Mouse (Mus musculus) brain, embryonic 14.5 days (tissue): ENCODE measurements at regions not wholly inside any gene's neighbourhood (a gene's known extent, or its start where the extent isn't known, plus 50 kb on each side); places are given as distances from the start of the nearest gene placed in this dataset.

ENCODE experiments used
- DNase-seq: peaks from one replicate; pipeline ENCODE4 v3.0.0-alpha.2; 2011; ENCODE audit warnings: low read depth
- CTCF ChIP-seq: fragments of 200-500 bp; IDR thresholded peaks from 2 replicates; pipeline ENCODE4 v1.5.1; 2012; ENCODE audit warnings: inconsistent platforms, mild to moderate bottlenecking, moderate library complexity, borderline replicate concordance; ENCODE audit not compliant: insufficient read depth, insufficient read length; ENCODE audit errors: extremely low read depth
- POLR2A ChIP-seq: fragments of 200-500 bp; IDR thresholded peaks from 2 replicates; pipeline ENCODE4 v1.6.1; 2012; ENCODE audit warnings: mild to moderate bottlenecking, inconsistent platforms, borderline replicate concordance; ENCODE audit not compliant: poor library complexity, insufficient read depth, insufficient read length, severe bottlenecking; ENCODE audit errors: extremely low read depth

DNA sequence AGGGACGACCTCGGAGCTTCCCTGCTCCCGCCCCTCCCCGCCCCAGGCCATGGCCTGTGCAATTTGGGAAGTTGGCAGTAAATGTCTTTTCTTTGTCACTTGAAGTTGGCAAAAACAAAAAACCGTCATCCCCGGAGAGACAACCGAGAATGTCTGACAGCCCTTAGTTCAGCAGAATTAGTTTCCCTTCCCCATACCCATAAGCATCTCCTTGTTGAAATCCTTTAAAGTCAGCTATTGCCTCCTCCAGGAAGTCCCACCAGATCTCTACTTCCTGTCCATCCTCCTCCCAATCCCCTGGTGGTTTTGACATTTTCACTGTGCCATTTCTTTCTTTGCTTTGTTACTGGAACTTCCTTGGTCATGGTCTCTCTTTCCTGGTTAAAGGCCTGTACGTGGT lies 54.8 kb downstream of the Foxb1 start:
- TF ChIP-seq POLR2A (no peak), CTCF (no peak)

DNA sequence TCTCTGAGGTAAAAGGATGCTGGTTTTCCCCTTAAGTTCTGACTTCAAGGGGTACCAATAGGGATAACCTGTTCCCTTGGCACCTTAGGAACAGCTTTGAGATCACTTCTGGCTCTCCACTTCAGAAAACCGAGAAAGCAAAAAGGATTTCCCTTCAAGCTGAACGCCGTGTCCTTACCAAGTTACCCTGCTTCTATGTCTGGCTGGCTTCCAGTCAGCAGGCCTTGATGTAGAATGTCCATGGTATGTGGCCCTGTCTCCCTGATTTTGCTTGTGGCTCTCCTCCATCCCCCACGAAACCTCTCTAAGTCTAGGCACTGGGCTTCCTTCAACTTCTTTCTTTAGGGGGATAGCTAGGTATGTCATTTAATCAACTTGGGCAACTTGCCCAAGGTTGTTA lies 55.7 kb downstream of the Foxb1 start:
- TF ChIP-seq CTCF = no peak
- no peak for TF ChIP-seq POLR2A
- DNase-seq = no peak

More for the DNA sequence above, 54.8 kb downstream of the Foxb1 start:
- DNase-seq = no peak

DNA sequence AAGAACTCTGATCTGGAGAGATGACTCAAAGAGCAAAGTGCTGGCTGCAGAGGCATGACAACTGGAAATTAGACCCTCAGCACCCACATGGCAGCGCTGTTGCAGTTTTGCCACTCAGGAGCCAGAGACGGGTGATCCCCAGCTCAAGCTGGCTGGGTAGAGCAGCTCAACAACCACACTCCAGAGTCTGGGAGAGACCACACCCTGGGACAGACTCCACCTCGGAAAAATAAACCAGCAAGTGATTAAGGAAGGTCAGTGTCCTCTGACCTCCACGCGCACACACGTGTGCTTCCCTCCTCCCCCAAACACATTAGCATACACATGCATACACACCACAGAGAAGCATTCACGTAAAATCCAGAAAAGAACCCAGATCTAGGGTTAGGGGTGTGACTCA lies 57.0 kb downstream of the Foxb1 start:
- DNase-seq = no peak
- TF ChIP-seq CTCF (no peak), POLR2A (no peak)

DNA sequence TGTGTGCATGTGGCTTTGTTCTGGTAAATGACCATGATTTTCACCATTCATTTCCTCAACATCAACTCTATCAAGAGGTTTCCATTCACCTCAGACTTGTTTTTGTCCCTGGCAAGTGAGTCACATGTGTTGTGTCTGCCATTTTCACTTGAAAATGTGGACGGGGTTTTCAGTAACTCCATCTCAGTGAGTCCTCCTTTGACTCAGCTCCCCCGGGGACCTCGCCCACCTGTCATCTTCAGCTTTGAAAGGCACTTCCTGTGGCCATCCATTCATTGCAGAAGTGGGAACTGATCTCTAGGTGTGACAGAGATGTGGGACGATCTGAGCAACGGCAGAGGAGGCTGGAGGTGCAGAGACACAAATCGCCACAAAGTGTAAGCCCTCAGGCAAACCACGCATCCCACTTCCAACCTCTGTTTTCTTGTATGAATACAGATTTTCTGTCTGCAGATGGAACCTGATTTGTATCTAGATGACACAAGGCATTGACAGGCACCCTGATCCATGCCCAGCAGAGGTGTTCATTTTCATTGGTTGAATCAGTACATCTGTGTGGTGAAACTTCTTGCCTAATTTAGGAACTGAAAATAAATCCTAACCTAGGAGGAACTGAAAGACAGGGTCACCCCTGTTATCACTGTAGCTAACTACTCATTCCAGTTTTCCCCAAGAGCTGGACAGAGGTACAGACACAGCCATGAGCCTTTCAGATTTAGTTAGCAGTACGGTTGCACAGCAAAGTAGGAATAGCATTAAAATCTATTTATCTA lies 58.4 kb downstream of the Foxb1 start:
- no peak for DNase-seq
- TF ChIP-seq CTCF (no peak), POLR2A (no peak)

DNA sequence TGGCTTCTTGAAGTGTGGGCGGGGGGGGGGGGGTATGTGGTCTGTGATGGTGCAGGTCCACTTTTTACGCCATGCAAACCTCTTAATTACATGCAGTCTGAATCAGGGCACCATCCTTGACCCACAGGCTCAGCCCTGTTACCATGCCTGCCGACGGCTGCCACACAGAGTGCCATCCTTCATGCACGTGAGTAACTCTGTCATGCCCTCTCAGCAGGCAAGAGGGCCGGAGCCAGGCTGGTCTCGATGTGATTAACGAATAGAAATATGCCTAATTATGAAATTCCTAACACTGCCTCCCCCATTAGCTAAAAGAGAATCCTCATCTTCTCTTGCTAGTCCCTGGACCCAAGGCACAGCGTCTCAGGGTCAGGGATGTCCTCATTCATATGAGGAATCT lies 60.0 kb downstream of the Foxb1 start:
- TF ChIP-seq POLR2A (no peak), CTCF (no peak)
- DNase-seq = no peak

DNA sequence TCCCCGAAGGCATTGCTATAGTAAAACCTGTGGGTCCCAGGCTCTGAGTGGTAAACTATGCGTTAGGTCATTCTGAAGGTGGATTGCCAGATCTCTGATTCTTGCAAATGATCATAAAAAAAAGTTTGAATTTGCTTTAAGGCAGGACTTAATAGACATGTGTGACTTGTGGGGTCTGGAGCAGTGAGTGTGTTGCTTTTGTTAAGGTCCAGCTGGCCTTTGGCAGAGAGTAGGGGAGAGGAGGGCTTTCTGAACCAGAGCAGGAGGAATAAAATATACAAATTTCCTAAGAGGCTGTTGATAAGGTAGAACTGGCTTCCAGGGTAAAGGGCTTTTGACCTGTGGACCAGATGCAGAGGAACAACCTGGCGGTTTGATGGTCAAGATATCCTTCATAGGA lies 69.0 kb downstream of the Foxb1 start:
- TF ChIP-seq CTCF (no peak), POLR2A (no peak)
- no peak for DNase-seq

DNA sequence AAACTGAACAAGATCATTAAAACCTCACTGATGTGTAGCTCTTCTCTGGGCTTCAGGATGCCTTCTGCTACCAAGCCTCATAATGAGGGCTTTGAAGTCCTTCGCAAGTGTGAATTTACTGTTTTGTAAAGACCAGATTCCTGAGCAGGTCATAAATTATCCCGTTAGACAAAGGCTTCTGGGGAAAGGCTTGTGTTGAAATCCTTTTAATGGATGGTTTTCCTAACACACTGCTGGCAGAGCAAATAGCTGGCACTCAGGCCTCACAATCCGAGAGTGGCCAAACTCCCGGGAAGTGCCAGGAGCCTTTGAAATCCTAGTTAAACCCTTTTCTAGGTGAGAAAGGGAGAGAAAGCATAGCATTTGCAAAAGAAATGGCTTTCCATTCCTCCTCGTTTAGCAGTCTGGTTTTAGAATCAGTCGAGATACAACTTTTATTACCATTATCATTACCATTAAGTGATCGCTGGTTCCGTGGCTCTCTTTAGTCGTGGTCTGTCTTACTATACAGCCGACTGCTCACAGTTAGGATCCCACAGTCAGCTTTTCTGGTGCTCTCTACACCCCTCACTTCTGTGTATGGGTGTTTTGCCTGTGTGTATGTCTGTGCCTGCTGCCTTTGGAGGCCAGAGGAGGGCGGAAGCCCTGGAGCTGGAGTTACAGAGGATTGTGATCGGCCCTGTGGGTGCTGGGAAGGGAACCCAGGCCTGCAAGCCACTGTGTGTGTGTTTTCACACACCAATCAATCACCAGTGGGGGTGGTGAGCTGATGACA lies 73.2 kb downstream of the Foxb1 start:
- DNase-seq = peak; percentile 83
- TF ChIP-seq CTCF (no peak), POLR2A (no peak)

DNA sequence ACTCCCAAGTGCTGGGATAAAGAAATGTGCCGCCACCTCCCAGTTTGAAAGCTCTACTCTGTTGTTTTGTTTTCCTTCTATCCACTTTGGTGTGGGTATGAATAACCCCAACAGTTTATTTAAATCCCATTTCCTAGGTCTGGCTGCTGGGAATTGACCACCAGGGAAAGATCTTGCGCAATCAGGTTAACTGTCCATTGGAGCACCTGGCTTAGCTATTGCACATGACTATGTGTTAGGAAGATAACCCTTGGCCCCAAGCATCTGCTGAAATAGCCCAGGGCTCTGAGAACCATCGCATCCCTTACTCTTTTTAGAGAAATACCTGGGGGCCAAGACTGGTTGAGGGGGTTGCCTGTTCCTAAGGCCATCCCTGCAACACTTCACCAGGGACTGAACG lies 74.0 kb downstream of the Foxb1 start:
- DNase-seq = no peak
- no peak for TF ChIP-seq CTCF
- TF ChIP-seq POLR2A = no peak

DNA sequence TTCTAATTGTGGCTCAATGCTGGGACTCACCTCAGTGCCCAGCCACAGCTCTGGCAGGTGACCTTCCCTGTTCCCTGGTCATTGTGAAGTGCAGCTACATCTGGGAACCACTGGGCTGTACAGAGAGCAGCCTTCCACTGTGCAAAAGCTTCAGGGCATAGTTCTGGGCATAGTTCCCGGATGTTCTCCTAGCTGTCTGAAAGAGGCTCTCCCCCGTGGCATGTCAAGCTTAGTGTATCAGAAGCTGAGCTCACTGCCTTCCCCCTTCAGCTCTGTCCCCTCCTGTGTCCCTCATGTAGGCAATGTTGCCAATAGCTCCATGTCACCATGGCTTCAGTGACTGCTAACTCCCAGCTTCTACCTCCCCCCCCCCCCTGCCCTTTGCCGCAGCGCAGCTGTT lies 75.1 kb downstream of the Foxb1 start:
- peak; percentile 21 for DNase-seq
- TF ChIP-seq CTCF (no peak), POLR2A (no peak)

DNA sequence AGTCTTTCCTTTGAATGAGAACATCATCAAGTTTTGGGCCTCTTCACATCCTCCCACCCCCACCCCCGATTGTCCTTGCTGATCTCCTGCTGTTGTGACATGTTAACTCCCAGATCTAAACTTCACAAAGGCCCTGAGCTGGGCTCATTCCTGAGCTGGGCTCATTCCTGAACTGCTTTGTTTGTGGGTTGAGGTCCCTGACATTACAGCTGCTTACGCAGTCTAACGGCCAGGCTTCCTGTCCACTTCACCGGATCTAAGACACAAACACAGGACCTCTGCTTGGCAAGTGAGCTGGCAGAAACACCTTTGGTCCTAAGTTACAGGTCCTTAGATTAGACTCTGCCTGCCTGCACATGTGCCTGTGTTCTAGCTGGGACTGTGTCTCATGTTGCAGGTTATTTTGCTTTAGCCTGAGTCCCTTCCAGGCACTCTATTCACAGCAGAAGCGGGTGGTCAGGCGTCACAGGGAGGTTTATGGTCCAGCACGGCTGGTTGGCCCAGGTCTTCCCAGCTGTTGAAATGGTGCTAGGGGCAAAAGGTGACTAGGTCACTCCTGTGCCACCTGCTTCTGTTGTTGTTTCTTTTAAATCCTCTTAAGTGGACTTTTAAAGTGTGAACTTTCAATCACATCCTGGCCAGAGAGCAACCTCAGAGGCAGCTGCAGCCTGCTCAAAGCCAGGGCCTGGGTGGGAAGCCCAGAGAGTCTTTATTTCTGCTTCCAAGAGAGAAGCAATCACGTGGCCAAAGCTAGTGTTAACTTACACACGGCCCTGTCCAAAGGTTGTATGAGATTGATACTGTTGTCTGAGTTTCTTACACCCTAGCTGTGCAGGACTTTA lies 79.1 kb downstream of the Foxb1 start:
- TF ChIP-seq CTCF (no peak), POLR2A (no peak)
- no peak for DNase-seq

DNA sequence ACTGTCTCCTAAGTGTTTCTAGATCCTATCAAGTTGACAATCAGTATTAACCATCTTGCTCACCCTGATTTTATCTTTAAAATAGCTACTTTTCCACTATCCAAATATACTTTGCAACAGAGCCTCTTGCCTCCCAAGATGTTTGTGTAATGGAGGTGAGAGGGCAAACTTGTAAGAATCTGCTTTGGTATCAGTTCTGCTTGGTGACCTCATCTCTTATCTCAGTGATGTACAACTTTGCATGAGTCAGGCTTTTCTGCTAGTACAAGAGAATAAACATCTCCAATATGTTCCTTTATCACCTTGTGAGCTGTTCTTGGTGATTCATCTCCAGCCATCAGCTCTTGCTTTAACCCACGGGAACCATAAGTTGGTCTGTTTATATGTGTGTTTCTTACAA lies 82.1 kb downstream of the Foxb1 start:
- TF ChIP-seq POLR2A (no peak), CTCF (no peak)
- no peak for DNase-seq
